Mouse (Mus musculus) R1 (cell line): Measurements from ENCODE around the gene Ctxn2.

Experiments used
- DNase-seq: peaks from one replicate; pipeline ENCODE4 v3.0.0-alpha.2; 2018; ENCODE audit warnings: low read depth, low spot score

Gene Ctxn2

GRCm38 (mm10) chr2:125192905-125193304, 56.4 kb downstream of the Ctxn2 start:
- no peak for DNase-seq

DNA sequence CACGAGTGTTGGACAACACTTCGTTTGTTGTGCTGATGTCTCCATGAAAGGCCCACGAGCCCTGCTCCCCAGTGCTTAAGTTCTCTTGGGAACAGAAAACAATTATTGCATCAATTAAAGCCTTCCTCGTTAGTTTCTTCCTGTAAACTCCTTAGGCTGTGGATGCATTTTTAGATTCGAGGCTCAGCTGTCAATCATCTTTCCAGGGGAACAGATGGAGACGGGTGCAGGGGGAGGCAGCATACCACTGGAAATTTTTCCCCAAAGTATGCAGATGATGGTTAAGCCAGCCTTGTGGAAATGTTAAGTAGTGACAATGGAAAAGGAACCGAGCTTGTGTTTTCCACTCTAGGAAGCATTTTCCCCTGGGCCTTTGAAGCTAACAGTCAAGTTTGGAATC, 60.3 kb downstream of the Ctxn2 start:
- DNase-seq, result no peak
